8 mouse cellular contexts compared by ENCODE assay signal in genomic region chr10:58932151-58932773, GRCm38 (mm10).
DNase-seq lines count a peak whose midpoint lies in the region; ATAC-seq lines count a peak whose summit lies in the region.

No protein-coding gene starts in this region.

- DNase-seq in R1 (ENCODE audit: low read depth, low spot score), result peak; percentile 33
- peak; percentile 48 for DNase-seq in embryo, embryonic 11 days
- peak; percentile 51 for DNase-seq in heart, postnatal 10 days
- DNase-seq in layer of hippocampus, adult 9-10 months (ENCODE audit: low spot score), result no peak
- no peak for DNase-seq in layer of hippocampus, adult 9-11 months
- DNase-seq in frontal cortex, adult 2 months (ENCODE audit: extremely low spot score in 1 of 2, low spot score in 1 of 2), result no peak

- H3K27me3 ChIP-seq in liver, embryonic 15.5 days, result no peaks in the 10 kb centered on the region
- H3K27me3 ChIP-seq in stomach, embryonic 16.5 days (ENCODE audit: control insufficient read depth, insufficient read depth, low read length), result no peaks in the 10 kb centered on the region

- WGBS in liver, embryonic 15.5 days (ENCODE audit: insufficient replicate concordance), result 43% methylated on average over 22 of the region's 22 CpGs
- WGBS in stomach, embryonic 16.5 days, result 27% methylated on average over 22 of the region's 22 CpGs

- no peaks in the 10 kb centered on the region for H3K36me3 ChIP-seq in liver, embryonic 15.5 days (replicated peaks)
- no peaks in the 10 kb centered on the region for H3K36me3 ChIP-seq in stomach, embryonic 16.5 days (ENCODE audit: control insufficient read depth, insufficient read depth, low read length)

- H3K4me2 ChIP-seq in liver, embryonic 15.5 days, result peak overlapping the region; percentile 32
- peak overlapping the region; percentile 43 for H3K4me2 ChIP-seq in stomach, embryonic 16.5 days (ENCODE audit: low read depth, low read length)

- no peak overlapping the region for H3K4me3 ChIP-seq in liver, embryonic 15.5 days (replicated peaks)
- peak overlapping the region; percentile 23 for H3K4me3 ChIP-seq in stomach, embryonic 16.5 days (replicated peaks; ENCODE audit: low read length)

- H3K4me1 ChIP-seq in liver, embryonic 15.5 days (replicated peaks), result no peaks in the 10 kb centered on the region
- H3K4me1 ChIP-seq in stomach, embryonic 16.5 days (ENCODE audit: control insufficient read depth, insufficient read depth, low read length), result peaks cover 15% of the 10 kb centered on the region; the same call in 1 of the 2 replicates

- ATAC-seq in liver, embryonic 15.5 days (ENCODE audit: insufficient read depth), result peak; percentile 44; the same call in 1 of the 2 replicates
- peak; percentile 57; the same call in 1 of the 2 replicates for ATAC-seq in stomach, embryonic 16.5 days (ENCODE audit: insufficient read depth, low FRiP score)

- H3K27ac ChIP-seq in liver, embryonic 15.5 days (replicated peaks), result no peak overlapping the region
- 0 out of 2 replicates have a peak overlapping the region, but pooled peaks have one; percentile 1 for H3K27ac ChIP-seq in stomach, embryonic 16.5 days (ENCODE audit: low read length)

- no peaks in the 10 kb centered on the region for H3K9me3 ChIP-seq in liver, embryonic 15.5 days (replicated peaks)
- H3K9me3 ChIP-seq in stomach, embryonic 16.5 days (replicated peaks; ENCODE audit: control insufficient read depth, low read length), result no peaks in the 10 kb centered on the region

- intact Hi-C loops in heart, postnatal 10 days (cut with DNase I), result no loop called here

- no peak overlapping the region for H3K9ac ChIP-seq in liver, embryonic 15.5 days
- H3K9ac ChIP-seq in stomach, embryonic 16.5 days (ENCODE audit: low read length), result no peak overlapping the region

Comparison
In these comparisons a context has a peak if more than half of its experiments do, and no peak if none do; other contexts are left out.
1. DNase-seq: peak in R1 (single experiment), embryo, embryonic 11 days (single experiment) and heart, postnatal 10 days (2 of 2); none in layer of hippocampus, adult 9-10 months (single experiment), layer of hippocampus, adult 9-11 months (single experiment) and frontal cortex, adult 2 months (0 of 2).